Mouse (Mus musculus) cortical plate, adult 2 months (tissue): Measurements from ENCODE around the gene Itih5.

Experiments used
- CTCF ChIP-seq: fragments of 200-500 bp; IDR thresholded peaks from 2 replicates; pipeline ENCODE4 v1.5.1; 2011; ENCODE audit warnings: mild to moderate bottlenecking, control low read depth, low read length; ENCODE audit not compliant: insufficient read depth; ENCODE audit errors: extremely low read depth
- POLR2A ChIP-seq: fragments of 200-500 bp; IDR thresholded peaks from 2 replicates; pipeline ENCODE4 v1.6.1; 2011; ENCODE audit warnings: mild to moderate bottlenecking, low read length, control low read depth; ENCODE audit not compliant: insufficient read depth; ENCODE audit errors: extremely low read depth

DNA sequence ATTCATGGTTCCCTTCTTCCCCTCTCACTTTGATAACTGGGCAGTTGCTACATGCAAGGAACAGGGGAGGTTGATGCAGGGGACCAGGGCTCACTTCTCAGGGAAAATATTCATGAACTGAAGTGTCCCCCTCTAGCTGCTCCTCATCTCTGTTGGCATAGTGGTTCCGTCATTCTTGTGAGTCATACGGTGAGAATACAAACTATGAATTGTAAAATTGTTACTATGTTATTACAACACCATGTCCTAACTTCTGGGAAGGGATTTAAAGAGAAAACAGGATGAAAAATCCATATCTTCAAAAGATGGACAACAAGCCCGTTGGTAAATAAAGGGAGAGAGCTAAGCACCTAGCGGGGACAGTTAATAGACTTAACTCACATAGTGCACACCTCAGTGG lies 22.1 kb upstream of the Itih5 start, which contains the start of gene Itih2:
- TF ChIP-seq CTCF (no peak), POLR2A (no peak)
